In genomic region chr19:46056947-46057607, GRCm38 (mm10) we compare ENCODE assay signal across 8 mouse cellular contexts. TPM values are rescaled to one million over a fixed set of nuclear protein-coding genes. Genes with fewer than 3 reads are reported as not detected.
A peak's percentile ranks its signal among the peaks of the same experiment; 100 is the strongest.
DNase-seq lines count a peak whose midpoint lies in the region; ATAC-seq lines count a peak whose summit lies in the region.

No protein-coding gene starts in this region.

- under 1% methylated on average over 29 of the region's 42 CpGs for WGBS in forebrain, embryonic 14.5 days

- H3K27ac ChIP-seq in forebrain, embryonic 14.5 days (ENCODE audit: low read depth, low read length) = peak overlapping the region; percentile 82

- H3K4me2 ChIP-seq in forebrain, embryonic 14.5 days (ENCODE audit: low read length) = peak overlapping the region; percentile 88

- H3K4me1 ChIP-seq in forebrain, embryonic 14.5 days (ENCODE audit: control insufficient read depth, insufficient read depth, low read length) = 0 out of 2 replicates have a peak, but pooled peaks cover 8% of the 10 kb centered on the region

- peak; percentile 58 for ATAC-seq in forebrain, embryonic 14.5 days

- H3K4me3 ChIP-seq in forebrain, embryonic 14.5 days (ENCODE audit: low read depth, low read length) = peak overlapping the region; percentile 95

- H3K36me3 ChIP-seq in forebrain, embryonic 14.5 days (ENCODE audit: control insufficient read depth, insufficient read depth, low read length) = peaks cover 9% of the 10 kb centered on the region

- DNase-seq in MN1 (ENCODE audit: low spot score) = peak; percentile 82
- peak; percentile 62 to 70 for DNase-seq in cerebellum, adult 18-20 months
- DNase-seq in forebrain, embryonic 14.5 days (ENCODE audit: low spot score) = peak; percentile 79
- DNase-seq in heart, postnatal 4 days = peak; percentile 90
- peak; percentile 73 to 79 for DNase-seq in layer of hippocampus, postnatal 14 days (ENCODE audit: low spot score in 2 of 2)
- peak; percentile 76 for DNase-seq in lung, postnatal 14 days
- DNase-seq in retina, embryonic 14.5 days (ENCODE audit: low spot score) = peak; percentile 75
- DNase-seq in thymus, postnatal 4 days = peak; percentile 84

- H3K9ac ChIP-seq in forebrain, embryonic 14.5 days (ENCODE audit: low read length) = peak overlapping the region; percentile 69

- H3K9me3 ChIP-seq in forebrain, embryonic 14.5 days (replicated peaks; ENCODE audit: control insufficient read depth, low read length) = no peaks in the 10 kb centered on the region

- no peaks in the 10 kb centered on the region for H3K27me3 ChIP-seq in forebrain, embryonic 14.5 days (replicated peaks; ENCODE audit: control insufficient read depth, insufficient read depth, low read length)

RNA-seq across cellular contexts. Expression of gene Ldb1, which starts 12.1 kb away (rescaled TPM):
- 107 and 116 TPM in 2 replicates for polyA plus RNA-seq in forebrain, embryonic 14.5 days (2014; fragmentation: Nextera tagmentation; extraction: Ambion mirVana)
- 10 to 100 TPM; 76.3 to 81.5 TPM for total RNA-seq in heart, postnatal 4 days (2021)
- 100 to 1,000 TPM in 1 of 2 experiments, 10 to 100 TPM in 1; 95.3 to 103 TPM for total RNA-seq in layer of hippocampus, postnatal 14 days (2021)

RNA-seq across cellular contexts. Expression of gene Pprc1, which starts 12.4 kb away (rescaled TPM):
- 24.1 and 29.8 TPM in 2 replicates for polyA plus RNA-seq in forebrain, embryonic 14.5 days (2014; fragmentation: Nextera tagmentation; extraction: Ambion mirVana)
- total RNA-seq in heart, postnatal 4 days (2021) = 10 to 100 TPM; 31.4 to 35.1 TPM
- total RNA-seq in layer of hippocampus, postnatal 14 days (2021) = 10 to 100 TPM; 23.4 to 29.0 TPM

RNA-seq across cellular contexts. Expression of gene Nolc1, which starts 18.6 kb away (rescaled TPM):
- 67.2 and 73.6 TPM in 2 replicates for polyA plus RNA-seq in forebrain, embryonic 14.5 days (2014; fragmentation: Nextera tagmentation; extraction: Ambion mirVana)
- 10 to 100 TPM; 31.4 to 32.0 TPM for total RNA-seq in heart, postnatal 4 days (2021)
- 10 to 100 TPM; 39.9 to 40.7 TPM for total RNA-seq in layer of hippocampus, postnatal 14 days (2021)

RNA-seq across cellular contexts. Expression of gene Hps6, which starts 53.8 kb away (rescaled TPM):
- 0.98 and 1.4 TPM in 2 replicates for polyA plus RNA-seq in forebrain, embryonic 14.5 days (2014; fragmentation: Nextera tagmentation; extraction: Ambion mirVana)
- 1 to 10 TPM; 5.6 to 5.8 TPM for total RNA-seq in heart, postnatal 4 days (2021)
- total RNA-seq in layer of hippocampus, postnatal 14 days (2021) = 1 to 10 TPM; 4.9 to 5.9 TPM

RNA-seq across cellular contexts. Expression of gene Armh3, which starts 58.8 kb away (rescaled TPM):
- 17.0 and 19.4 TPM in 2 replicates for polyA plus RNA-seq in forebrain, embryonic 14.5 days (2014; fragmentation: Nextera tagmentation; extraction: Ambion mirVana)
- 10 to 100 TPM; 14.8 to 16.9 TPM for total RNA-seq in heart, postnatal 4 days (2021)
- total RNA-seq in layer of hippocampus, postnatal 14 days (2021) = 10 to 100 TPM; 21.0 to 21.3 TPM

Comparison
In these comparisons a context has a peak if more than half of its experiments do, and no peak if none do; other contexts are left out.
1. Peak in every context shown above with its lines: DNase-seq, ATAC-seq, H3K4me3 ChIP-seq and H3K27ac ChIP-seq.